Mouse (Mus musculus) embryonic fibroblast, embryonic 13.5 days (primary cell): ENCODE measurements at regions not wholly inside any gene's neighbourhood (a gene's known extent, or its start where the extent isn't known, plus 50 kb on each side); places are given as distances from the start of the nearest gene placed in this dataset.

Experiments
- CTCF ChIP-seq: IDR thresholded peaks from 2 replicates; pipeline ENCODE4 v1.5.1; 2011; ENCODE audit warnings: mild to moderate bottlenecking, control low read depth, low read length, moderate library complexity, borderline replicate concordance; ENCODE audit not compliant: insufficient read depth
- POLR2A ChIP-seq: IDR thresholded peaks from 2 replicates; pipeline ENCODE4 v1.6.1; 2011; ENCODE audit warnings: low read depth, mild to moderate bottlenecking, control low read depth, low read length, moderate library complexity

- TF ChIP-seq CTCF (no peak), POLR2A (no peak)
These were observed 686.9 kb downstream of the Flrt2 start for GRCm38 (mm10) chr12:96378924-96379323.
